Mouse (Mus musculus) C3H10T1/2 (cell line): ENCODE measurements around the gene Map10. TPM values are rescaled to one million over a fixed set of nuclear protein-coding genes. Genes with fewer than 3 reads are reported as not detected.

Experiments used
- polyA plus RNA-seq, 2 experiments: library from polyadenylated mRNA; unstranded; fragments of >200 nt; fragmentation: generic; extraction: Trizol; gene quantifications; one replicate each; pipeline ENCODE4 v1.2.1; 2012; ENCODE audit warnings: missing spikeins in 2 of 2

Gene Map10
- polyA plus RNA-seq = not detected

GRCm38 (mm10) chr8:125669700-125670195 is at the start of gene Map10:
Map10 (plus strand) TSS chr8:125669818.

Other genes with a start within 250 kb of the Map10 start
- 1 to 10 TPM in 1 of 2 experiments, under 1 TPM in 1; 0.66 to 6.6 TPM for gene Sipa1l2, start 100.0 kb upstream of the Map10 start, polyA plus RNA-seq
- gene Ntpcr, start 60.1 kb downstream of the Map10 start, polyA plus RNA-seq = 10 to 100 TPM in 1 of 2 experiments, 1 to 10 TPM in 1; 5.7 to 19.6 TPM
- not detected for gene Pcnx2, start 228.5 kb downstream of the Map10 start, polyA plus RNA-seq
- gene Map3k21, start 240.6 kb downstream of the Map10 start, polyA plus RNA-seq = not detected